Mouse (Mus musculus): ENCODE data around the gene Map4k3. TPM values are rescaled to one million over a fixed set of nuclear protein-coding genes. Genes with fewer than 3 reads are reported as not detected.

Map4k3 gene
- total and polyA plus RNA-seq, 3 experiments, result 3.2 to 4.1 TPM; not detected in 1

GRCm38 (mm10) chr17:80568842-80569601 lies 159.3 kb downstream of the Map4k3 start:
- TF ChIP-seq POLR2AphosphoS2 (IDR thresholded peaks at IDR 0.05; ENCODE audit: low read length), result peak; percentile 81; the same call in 1 of the 2 replicates
- TF ChIP-seq MYB (IDR thresholded peaks at IDR 0.05; ENCODE audit: low read depth, low read length), result no peak
- Histone ChIP-seq H3K9ac (ENCODE audit: control insufficient read depth, low read depth, low read length, poor library complexity, severe bottlenecking) (no peak overlapping the region), H3K4me3 (ENCODE audit: control insufficient read depth in 1 of 2, insufficient read depth in 1 of 2, low read depth in 2 of 2, low read length in 2 of 2) (no peak overlapping the region), H3K4me1 (ENCODE audit: control insufficient read depth in 1 of 2, insufficient read depth in 2 of 2, low read length in 2 of 2) (no peaks in the 10 kb centered on the region; a peak in 1 of 4 replicates), H3K9me3 (replicated peaks; ENCODE audit: insufficient read depth, low read length) (no peaks in the 10 kb centered on the region), H3K36me3 (ENCODE audit: control insufficient read depth in 1 of 2, insufficient read depth in 2 of 2, low read length in 2 of 2) (peaks cover 0 to 2% of the 10 kb centered on the region in 2 experiments; a peak in 1 of 4 replicates), H3K27me3 (ENCODE audit: control insufficient read depth in 1 of 2, insufficient read depth in 2 of 2, low read length in 2 of 2) (no peaks in the 10 kb centered on the region), H3K27ac (ENCODE audit: control insufficient read depth, low read depth, low read length) (no peak overlapping the region), H3K79me2 (ENCODE audit: control insufficient read depth, insufficient read depth, low read length, poor library complexity) (peaks cover 3% of the 10 kb centered on the region)
- DNase-seq (ENCODE audit: low read depth, low spot score), result peak; percentile 14

- TF ChIP-seq MYB (IDR thresholded peaks at IDR 0.05; ENCODE audit: low read depth, low read length) (no peak), HCFC1 (IDR thresholded peaks at IDR 0.05; ENCODE audit: low read depth, low read length) (no peak), POLR2AphosphoS5 (IDR thresholded peaks at IDR 0.05; ENCODE audit: borderline replicate concordance, low read depth, low read length) (no peak), TCF12 (IDR thresholded peaks at IDR 0.05; ENCODE audit: low read depth, low read length) (no peak)
- no peaks in the 10 kb centered on the region for H3K27me3 ChIP-seq (ENCODE audit: control insufficient read depth in 1 of 2, insufficient read depth in 2 of 2, low read length in 2 of 2)
These were observed 159.8 kb downstream of the Map4k3 start for GRCm38 (mm10) chr17:80568441-80568840.

GRCm38 (mm10) chr17:80564611-80564924 lies 163.7 kb downstream of the Map4k3 start:
- H3K79me2 ChIP-seq (ENCODE audit: control insufficient read depth, insufficient read depth, low read length, poor library complexity), result peaks cover 3% of the 10 kb centered on the region
- no peaks in the 10 kb centered on the region for H3K27me3 ChIP-seq (ENCODE audit: control insufficient read depth in 1 of 2, insufficient read depth in 2 of 2, low read length in 2 of 2)
- H3K36me3 ChIP-seq (ENCODE audit: control insufficient read depth in 1 of 2, insufficient read depth in 2 of 2, low read length in 2 of 2), result peaks cover 2 to 3% of the 10 kb centered on the region in 2 experiments; a peak in 2 of 4 replicates
- H3K27ac ChIP-seq (ENCODE audit: control insufficient read depth, low read depth, low read length), result peak overlapping the region; percentile 95
- peaks cover 3 to 6% of the 10 kb centered on the region in 2 experiments; a peak in 2 of 4 replicates for H3K4me1 ChIP-seq (ENCODE audit: control insufficient read depth in 1 of 2, insufficient read depth in 2 of 2, low read length in 2 of 2)
- no peaks in the 10 kb centered on the region for H3K9me3 ChIP-seq (replicated peaks; ENCODE audit: insufficient read depth, low read length)
- peak overlapping the region; percentile 75 to 80 for H3K4me3 ChIP-seq (ENCODE audit: control insufficient read depth in 1 of 2, insufficient read depth in 1 of 2, low read depth in 2 of 2, low read length in 2 of 2)
- peak overlapping the region; percentile 80 for H3K9ac ChIP-seq (ENCODE audit: control insufficient read depth, low read depth, low read length, poor library complexity, severe bottlenecking)
- DNase-seq (ENCODE audit: low read depth, low spot score), result peak; percentile 93
- TF ChIP-seq POLR2AphosphoS2 (IDR thresholded peaks at IDR 0.05; ENCODE audit: low read length), result no peak
- no peak for TF ChIP-seq MAX (IDR thresholded peaks at IDR 0.05; ENCODE audit: low read length)
- peak in 1 of 2 experiments; percentile 78; a peak in 2 of 4 replicates for TF ChIP-seq EP300 (IDR thresholded peaks at IDR 0.05; ENCODE audit: low read depth in 1 of 2, low read length in 2 of 2)
- no peak; a peak in 1 of 4 replicates for TF ChIP-seq POLR2A (IDR thresholded peaks at IDR 0.05; ENCODE audit: control insufficient read depth in 1 of 2, insufficient read depth in 1 of 2, low read depth in 1 of 2, low read length in 2 of 2, poor library complexity in 1 of 2)
- no peak for TF ChIP-seq TAL1 (IDR thresholded peaks at IDR 0.05; ENCODE audit: low read length)
- no peak for TF ChIP-seq MAZ (IDR thresholded peaks at IDR 0.05; ENCODE audit: low read depth, low read length)
- TF ChIP-seq CHD2 (IDR thresholded peaks at IDR 0.05; ENCODE audit: low read length), result no peak
- TF ChIP-seq BHLHE40 (IDR thresholded peaks at IDR 0.05; ENCODE audit: borderline replicate concordance, low read depth, low read length), result no peak
- no peak for TF ChIP-seq ZMIZ1 (IDR thresholded peaks at IDR 0.05; ENCODE audit: low read depth, low read length)
- TF ChIP-seq MAFK (IDR thresholded peaks at IDR 0.05; ENCODE audit: borderline replicate concordance, low read depth, low read length), result no peak
- no peak for TF ChIP-seq ZKSCAN1 (IDR thresholded peaks at IDR 0.05; ENCODE audit: low read depth, low read length)
- TF ChIP-seq ZNF384 (IDR thresholded peaks at IDR 0.05; ENCODE audit: low read depth, low read length), result no peak
- TF ChIP-seq KAT2A (conservative IDR thresholded peaks at IDR 0.05; ENCODE audit: low read depth, low read length), result no peak
- TF ChIP-seq RAD21 (IDR thresholded peaks at IDR 0.05; ENCODE audit: low read depth, low read length), result peak; percentile 60
- peak; percentile 56; the same call in 1 of the 2 replicates for TF ChIP-seq ETS1 (IDR thresholded peaks at IDR 0.05; ENCODE audit: low read depth, low read length)
- TF ChIP-seq POLR2AphosphoS5 (IDR thresholded peaks at IDR 0.05; ENCODE audit: borderline replicate concordance, low read depth, low read length), result no peak
- no peak for TF ChIP-seq ZC3H11A (IDR thresholded peaks at IDR 0.05; ENCODE audit: low read depth, low read length)
- TF ChIP-seq MYB (IDR thresholded peaks at IDR 0.05; ENCODE audit: low read depth, low read length), result no peak
- TF ChIP-seq SMC3 (IDR thresholded peaks at IDR 0.05; ENCODE audit: low read depth, low read length), result peak; percentile 49; the same call in 1 of the 2 replicates
- no peak for TF ChIP-seq E2F4 (IDR thresholded peaks at IDR 0.05; ENCODE audit: borderline replicate concordance, low read depth, low read length)
- no peak; the same call in 1 of the 2 replicates for TF ChIP-seq MYC (IDR thresholded peaks at IDR 0.05; ENCODE audit: low read depth, low read length)
- TF ChIP-seq HCFC1 (IDR thresholded peaks at IDR 0.05; ENCODE audit: low read depth, low read length), result no peak; the same call in 1 of the 2 replicates
- TF ChIP-seq GABPA (IDR thresholded peaks at IDR 0.05; ENCODE audit: low read depth, low read length), result no peak

More at GRCm38 (mm10) chr17:80568441-80568840, 159.8 kb downstream of the Map4k3 start:
- Histone ChIP-seq H3K79me2 (ENCODE audit: control insufficient read depth, insufficient read depth, low read length, poor library complexity) (peaks cover 3% of the 10 kb centered on the region), H3K9ac (ENCODE audit: control insufficient read depth, low read depth, low read length, poor library complexity, severe bottlenecking) (no peak overlapping the region), H3K36me3 (ENCODE audit: control insufficient read depth in 1 of 2, insufficient read depth in 2 of 2, low read length in 2 of 2) (peaks cover 0 to 2% of the 10 kb centered on the region in 2 experiments; a peak in 1 of 4 replicates), H3K9me3 (replicated peaks; ENCODE audit: insufficient read depth, low read length) (no peaks in the 10 kb centered on the region), H3K27ac (ENCODE audit: control insufficient read depth, low read depth, low read length) (no peak overlapping the region), H3K4me3 (ENCODE audit: control insufficient read depth in 1 of 2, insufficient read depth in 1 of 2, low read depth in 2 of 2, low read length in 2 of 2) (no peak overlapping the region), H3K4me1 (ENCODE audit: control insufficient read depth in 1 of 2, insufficient read depth in 2 of 2, low read length in 2 of 2) (peaks cover 0 to 1% of the 10 kb centered on the region in 2 experiments; a peak in 2 of 4 replicates)
- no peak for DNase-seq (ENCODE audit: low read depth, low spot score)
